Mouse (Mus musculus): ENCODE results near the gene Insc. TPM values are rescaled to one million over a fixed set of nuclear protein-coding genes. Genes with fewer than 3 reads are reported as not detected.
"Not testable (repeated sequence)": the region's sequence is repeated elsewhere in the genome, so short reads cannot be mapped to it uniquely, and the experiment has no call there.

The Insc gene
- 0.46 and 0.86 TPM in 2 replicates for polyA plus RNA-seq (2015; fragmentation: Nextera tagmentation; extraction: Ambion mirVana)

DNA sequence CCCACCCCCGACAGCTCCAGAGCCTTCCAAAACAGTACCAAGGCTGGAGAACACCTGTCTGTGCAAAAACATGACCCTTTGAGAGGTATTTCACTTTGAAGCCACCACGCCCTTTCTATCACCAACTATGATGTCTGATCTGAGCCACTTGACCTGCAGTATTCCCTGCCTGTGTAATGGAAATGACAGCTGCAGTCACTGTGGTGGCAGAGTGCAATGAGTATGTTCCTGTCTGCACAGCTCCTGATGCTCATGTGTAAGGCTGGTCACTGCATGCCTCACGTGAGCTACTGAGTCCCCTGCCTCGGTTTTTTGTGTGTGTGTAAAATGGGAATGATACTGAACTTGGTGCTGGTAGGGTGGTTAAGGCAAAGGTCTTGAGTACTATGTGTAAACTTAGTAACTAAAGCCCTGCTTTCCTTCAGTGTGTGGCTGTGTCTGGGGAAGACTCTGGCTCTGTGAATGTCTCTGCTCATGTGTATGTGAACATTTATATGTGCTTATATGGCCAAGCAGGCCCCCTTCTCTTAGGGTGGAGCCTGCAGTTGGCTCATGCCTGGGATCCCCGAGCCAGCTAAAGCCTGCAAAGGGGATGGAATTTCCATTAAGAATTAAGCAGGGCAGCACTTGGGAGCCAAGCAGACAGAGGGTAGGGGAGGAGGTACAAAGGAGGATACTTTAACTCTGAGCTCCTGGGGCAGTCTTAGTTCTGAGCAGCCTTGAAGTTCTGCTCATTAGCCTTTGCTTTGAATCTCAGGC, at the start of gene Insc:
Insc (plus strand) TSS at position 673 of the 759 bp plus-strand sequence.
- 72% methylated on average over 5 of the region's 5 CpGs for WGBS
- ATAC-seq: no peak
- H3K27me3 ChIP-seq: peaks cover 17% of the 10 kb centered on the region
- H3K36me3 ChIP-seq (ENCODE audit: poor library complexity, severe bottlenecking): no peaks in the 10 kb centered on the region
- H3K27ac ChIP-seq: no peak within 1 kb of the TSS
- H3K4me2 ChIP-seq: no peak within 1 kb of the TSS
- no peak within 1 kb of the TSS for H3K4me3 ChIP-seq
- peaks cover 9% of the 10 kb centered on the region for H3K4me1 ChIP-seq
- H3K9me3 ChIP-seq (replicated peaks): no peaks in the 10 kb centered on the region
- H3K9ac ChIP-seq: no peak within 1 kb of the TSS

GRCm38 (mm10) chr7:114700871-114701270, 42.6 kb upstream of the Insc start:
- 52% methylated on average over 2 of the region's 2 CpGs for WGBS
- no peak for ATAC-seq

GRCm38 (mm10) chr7:114706716-114707115, 36.8 kb upstream of the Insc start:
- WGBS: 81% methylated on average over 4 of the region's 4 CpGs
- Histone ChIP-seq H3K36me3 (ENCODE audit: poor library complexity, severe bottlenecking) (no peaks in the 10 kb centered on the region), H3K4me1 (no peaks in the 10 kb centered on the region), H3K9ac (no peak overlapping the region), H3K27me3 (no peaks in the 10 kb centered on the region), H3K4me3 (no peak overlapping the region), H3K27ac (no peak overlapping the region), H3K4me2 (no peak overlapping the region), H3K9me3 (replicated peaks) (no peaks in the 10 kb centered on the region)
- ATAC-seq: no peak

More at GRCm38 (mm10) chr7:114700871-114701270, 42.6 kb upstream of the Insc start:
- Histone ChIP-seq H3K27me3 (no peaks in the 10 kb centered on the region), H3K4me1 (no peaks in the 10 kb centered on the region), H3K36me3 (ENCODE audit: poor library complexity, severe bottlenecking) (no peaks in the 10 kb centered on the region), H3K9me3 (replicated peaks) (no peaks in the 10 kb centered on the region), H3K27ac (no peak overlapping the region), H3K4me2 (no peak overlapping the region), H3K9ac (no peak overlapping the region), H3K4me3 (no peak overlapping the region)

DNA sequence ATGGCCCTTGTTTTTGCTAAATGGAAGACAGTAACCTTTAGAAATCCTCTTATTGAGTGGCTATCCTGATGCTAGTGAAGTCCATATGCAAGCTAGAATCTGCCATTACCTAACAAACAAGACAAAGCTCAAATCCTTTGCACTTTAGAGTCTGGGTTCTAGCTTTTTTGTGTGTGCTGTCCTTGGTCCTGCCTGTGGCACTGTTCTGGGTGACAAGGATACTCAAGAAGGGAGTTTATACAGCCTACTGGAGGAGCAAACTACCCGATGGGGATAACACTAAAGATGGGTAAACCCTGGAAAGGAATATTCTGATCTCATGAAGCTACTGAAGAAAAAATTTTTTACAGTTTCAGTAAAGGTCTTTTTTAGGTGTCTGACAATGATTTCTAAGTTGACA, 36.1 kb upstream of the Insc start:
- H3K27me3 ChIP-seq: no peaks in the 10 kb centered on the region
- H3K36me3 ChIP-seq (ENCODE audit: poor library complexity, severe bottlenecking): no peaks in the 10 kb centered on the region
- H3K4me1 ChIP-seq: no peaks in the 10 kb centered on the region
- ATAC-seq: no peak
- no peak overlapping the region for H3K27ac ChIP-seq
- no peak overlapping the region for H3K4me3 ChIP-seq
- H3K9me3 ChIP-seq (replicated peaks): no peaks in the 10 kb centered on the region
- WGBS: 84% methylated on average over 1 of the region's 1 CpGs
- H3K4me2 ChIP-seq: no peak overlapping the region
- H3K9ac ChIP-seq: no peak overlapping the region

GRCm38 (mm10) chr7:114710419-114710818, 33.1 kb upstream of the Insc start:
- Histone ChIP-seq H3K27me3 (no peaks in the 10 kb centered on the region), H3K36me3 (ENCODE audit: poor library complexity, severe bottlenecking) (no peaks in the 10 kb centered on the region), H3K4me2 (no peak overlapping the region), H3K27ac (no peak overlapping the region), H3K9ac (no peak overlapping the region), H3K9me3 (replicated peaks) (no peaks in the 10 kb centered on the region), H3K4me3 (no peak overlapping the region), H3K4me1 (no peaks in the 10 kb centered on the region)
- no peak for ATAC-seq
- 78% methylated on average over 2 of the region's 2 CpGs for WGBS

GRCm38 (mm10) chr7:114712523-114712922, 31.0 kb upstream of the Insc start:
- 67% methylated on average over 1 of the region's 1 CpGs for WGBS
- no peak overlapping the region for H3K4me3 ChIP-seq
- no peak overlapping the region for H3K4me2 ChIP-seq
- H3K9me3 ChIP-seq (replicated peaks): no peaks in the 10 kb centered on the region
- no peak overlapping the region for H3K27ac ChIP-seq
- H3K9ac ChIP-seq: no peak overlapping the region
- H3K4me1 ChIP-seq: no peaks in the 10 kb centered on the region
- peaks cover 10% of the 10 kb centered on the region for H3K27me3 ChIP-seq
- ATAC-seq: no peak
- no peaks in the 10 kb centered on the region for H3K36me3 ChIP-seq (ENCODE audit: poor library complexity, severe bottlenecking)

DNA sequence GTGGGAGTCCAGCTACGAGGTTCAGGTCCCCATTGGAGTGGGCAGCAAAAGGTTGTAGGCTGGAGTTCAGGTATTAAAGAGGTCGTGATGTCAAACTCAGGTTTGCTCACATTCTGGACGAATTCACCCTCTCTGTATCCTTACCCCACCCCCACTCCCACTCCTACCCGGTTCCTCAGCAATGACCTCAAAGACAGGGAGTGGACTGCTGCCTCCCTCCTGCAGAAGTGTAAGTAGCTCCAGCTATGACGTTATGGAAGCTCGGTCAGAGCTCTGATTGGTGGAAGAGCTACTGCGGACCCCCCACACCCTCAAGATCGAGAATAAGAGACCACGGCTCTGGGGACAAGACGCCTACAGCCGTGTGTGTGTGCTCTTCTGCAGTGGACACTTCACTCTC, 25.2 kb upstream of the Insc start, which contains the start of gene Calcb:
Calcb (plus strand) TSS at position 344 of the 400 bp plus-strand sequence.
- ATAC-seq: no peak
- Histone ChIP-seq H3K27me3 (peaks cover 47% of the 10 kb centered on the region), H3K36me3 (ENCODE audit: poor library complexity, severe bottlenecking) (no peaks in the 10 kb centered on the region), H3K27ac (no peak within 1 kb of the TSS), H3K4me2 (peak within 1 kb of the TSS; percentile 44), H3K4me3 (peak within 1 kb of the TSS; percentile 9), H3K4me1 (peaks cover 16% of the 10 kb centered on the region), H3K9ac (no peak within 1 kb of the TSS), H3K9me3 (replicated peaks) (no peaks in the 10 kb centered on the region)
- WGBS: 4% methylated on average over 11 of the region's 11 CpGs

DNA sequence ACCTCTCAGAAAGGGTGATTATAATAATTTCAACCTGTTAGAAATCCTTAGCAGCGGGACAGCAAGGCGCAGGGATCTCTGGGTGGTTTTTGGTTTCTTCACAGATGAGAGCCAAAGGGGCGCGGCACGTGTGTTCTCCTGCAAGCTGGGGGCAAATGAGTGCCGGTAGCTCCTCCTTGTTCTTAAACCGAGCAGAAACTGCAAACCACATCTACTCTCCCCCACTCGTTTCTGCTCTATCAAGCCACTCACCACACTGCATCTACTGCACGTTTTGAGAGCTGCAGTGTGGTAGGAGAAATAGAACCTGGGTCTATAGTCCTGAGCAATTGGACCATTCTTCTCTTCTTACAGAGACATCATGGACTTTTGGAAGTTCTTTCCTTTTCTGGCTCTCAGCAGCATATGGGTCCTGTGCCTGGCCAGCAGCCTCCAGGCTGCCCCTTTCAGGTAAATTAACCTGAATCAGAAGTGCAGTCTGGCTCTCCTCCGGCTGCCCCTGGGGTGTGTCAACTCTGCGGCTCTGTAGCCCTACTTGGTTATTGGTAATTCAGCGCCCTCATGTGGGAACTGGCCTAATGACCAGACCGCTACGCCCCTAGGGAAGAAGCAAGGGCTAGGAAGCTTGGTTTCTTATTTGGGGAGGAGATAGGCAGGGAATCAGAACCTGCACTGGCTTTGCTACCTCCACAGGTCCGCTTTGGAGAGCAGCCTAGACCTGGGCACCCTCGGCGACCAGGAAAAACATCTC, 23.9 kb upstream of the Insc start:
- peaks cover 47% of the 10 kb centered on the region for H3K27me3 ChIP-seq
- peak overlapping the region; percentile 44 for H3K4me2 ChIP-seq
- peaks cover 16% of the 10 kb centered on the region for H3K4me1 ChIP-seq
- H3K36me3 ChIP-seq (ENCODE audit: poor library complexity, severe bottlenecking): no peaks in the 10 kb centered on the region
- H3K27ac ChIP-seq: no peak overlapping the region
- peak overlapping the region; percentile 9 for H3K4me3 ChIP-seq
- 3% methylated on average over 17 of the region's 17 CpGs for WGBS
- no peaks in the 10 kb centered on the region for H3K9me3 ChIP-seq (replicated peaks)
- ATAC-seq: no peak
- no peak overlapping the region for H3K9ac ChIP-seq

DNA sequence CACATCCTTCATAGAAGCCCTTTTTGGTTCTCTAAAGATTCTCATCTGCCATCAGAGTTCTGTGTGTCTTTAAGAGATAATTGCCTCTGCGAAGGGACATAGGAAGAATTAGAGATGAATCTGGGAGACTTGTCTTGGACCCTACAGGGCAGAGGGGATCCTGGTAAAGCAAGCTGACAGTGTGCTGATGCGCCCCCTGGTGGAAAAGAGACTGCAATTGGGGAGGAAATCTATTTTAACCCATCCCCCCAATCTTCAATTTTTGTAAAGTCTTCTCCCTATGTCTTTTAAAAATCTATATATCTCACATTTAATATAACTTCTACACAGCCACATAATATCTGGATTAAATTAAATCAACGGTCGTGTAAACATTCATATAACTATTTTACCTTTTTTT, 13.8 kb upstream of the Insc start:
- H3K27ac ChIP-seq; H3K27me3 ChIP-seq; H3K9me3 ChIP-seq (replicated peaks); H3K4me2 ChIP-seq; H3K9ac ChIP-seq; ATAC-seq; H3K4me1 ChIP-seq; H3K36me3 ChIP-seq (ENCODE audit: poor library complexity, severe bottlenecking); H3K4me3 ChIP-seq: not testable (repeated sequence)
- WGBS: 61% methylated on average over 4 of the region's 4 CpGs

DNA sequence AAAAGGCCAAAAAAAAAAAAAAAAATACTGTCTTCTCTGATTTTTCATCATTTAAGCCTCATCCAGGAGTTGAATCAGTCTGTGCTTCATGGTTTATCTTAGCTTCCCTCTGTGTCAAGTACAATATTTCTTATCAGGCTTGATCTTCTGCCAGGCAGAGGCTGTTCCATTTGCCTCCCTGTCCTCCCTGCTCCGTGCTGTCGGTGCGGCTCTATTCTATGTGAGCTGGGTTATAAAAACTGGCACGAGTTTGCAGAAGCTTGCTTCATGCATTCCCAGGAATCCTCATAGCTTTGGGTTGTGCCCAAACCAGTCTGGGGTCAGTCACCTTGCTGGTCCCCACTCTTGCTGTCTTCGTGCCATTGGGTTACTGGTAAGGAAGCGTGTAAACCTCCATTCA, 12.3 kb upstream of the Insc start:
- no peak for ATAC-seq
- H3K9ac ChIP-seq: no peak overlapping the region
- no peaks in the 10 kb centered on the region for H3K9me3 ChIP-seq (replicated peaks)
- no peaks in the 10 kb centered on the region for H3K36me3 ChIP-seq (ENCODE audit: poor library complexity, severe bottlenecking)
- no peak overlapping the region for H3K4me2 ChIP-seq
- H3K27ac ChIP-seq: no peak overlapping the region
- WGBS: 81% methylated on average over 6 of the region's 6 CpGs
- H3K4me1 ChIP-seq: no peaks in the 10 kb centered on the region
- no peaks in the 10 kb centered on the region for H3K27me3 ChIP-seq
- no peak overlapping the region for H3K4me3 ChIP-seq

DNA sequence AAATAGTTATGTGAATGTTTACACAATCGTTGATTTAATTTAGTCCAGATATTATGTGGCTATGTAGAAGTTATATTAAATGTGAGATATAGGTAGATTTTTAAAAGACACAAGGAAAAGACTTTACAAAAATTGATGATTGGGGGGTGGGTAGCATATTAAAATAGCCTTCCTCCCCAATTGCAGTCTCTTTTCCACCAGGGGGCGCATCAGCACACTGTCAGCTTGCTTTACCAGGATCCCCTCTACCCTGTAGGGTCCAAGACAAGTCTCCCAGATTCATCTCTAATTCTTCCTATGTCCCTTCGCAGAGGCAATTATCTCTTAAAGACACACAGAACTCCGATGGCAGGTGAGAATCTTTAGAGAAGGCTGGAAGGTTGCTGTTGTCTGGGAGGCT, 11.8 kb upstream of the Insc start:
- H3K9ac ChIP-seq; H3K27ac ChIP-seq; H3K4me1 ChIP-seq; H3K4me3 ChIP-seq; H3K9me3 ChIP-seq (replicated peaks); H3K27me3 ChIP-seq; H3K36me3 ChIP-seq (ENCODE audit: poor library complexity, severe bottlenecking); ATAC-seq; H3K4me2 ChIP-seq: not testable (repeated sequence)
- 47% methylated on average over 4 of the region's 4 CpGs for WGBS

GRCm38 (mm10) chr7:114736256-114736655, 7.2 kb upstream of the Insc start:
- ATAC-seq: no peak
- no peaks in the 10 kb centered on the region for H3K36me3 ChIP-seq (ENCODE audit: poor library complexity, severe bottlenecking)

More at GRCm38 (mm10) chr7:114736256-114736655, 7.2 kb upstream of the Insc start:
- H3K27me3 ChIP-seq: peaks cover 7% of the 10 kb centered on the region; the same call in 1 of the 2 replicates
- no peak overlapping the region for H3K27ac ChIP-seq
- no peaks in the 10 kb centered on the region for H3K4me1 ChIP-seq
- no peaks in the 10 kb centered on the region for H3K9me3 ChIP-seq (replicated peaks)
- no peak overlapping the region for H3K4me2 ChIP-seq
- H3K4me3 ChIP-seq: no peak overlapping the region
- 38% methylated on average over 5 of the region's 5 CpGs for WGBS
- no peak overlapping the region for H3K9ac ChIP-seq
